Comparison of ENCODE assay signal across 9 mouse cellular contexts in genomic region chr4:134749301-134750030, GRCm38 (mm10). TPM values are rescaled to one million over a fixed set of nuclear protein-coding genes. Genes with fewer than 3 reads are reported as not detected.
DNase-seq lines count a peak whose midpoint lies in the region; ATAC-seq lines count a peak whose summit lies in the region.
"Had no signal": no experiment of that assay in that cellular context is flagged by ENCODE, and none has a peak within 500 bp of the region (broad histone marks: within the 10 kb centered on the region; RNA-seq: fewer than 3 reads in every experiment).

No protein-coding gene starts in this region.

- H3K27ac ChIP-seq in hindbrain, embryonic 11.5 days (ENCODE audit: low read depth, low read length) = no peak overlapping the region
- H3K27ac ChIP-seq in hindbrain, embryonic 13.5 days = no peak overlapping the region
- 0 out of 2 replicates have a peak overlapping the region, but pooled peaks have one; percentile 48 for H3K27ac ChIP-seq in embryonic facial prominence, embryonic 14.5 days (replicated peaks; ENCODE audit: low read depth, low read length)
- H3K27ac ChIP-seq in heart, embryonic 11.5 days (ENCODE audit: low read depth, low read length) = no peak overlapping the region

- H3K4me1 ChIP-seq in hindbrain, embryonic 11.5 days (replicated peaks; ENCODE audit: control insufficient read depth, insufficient read depth, low read length) = peaks cover 2% of the 10 kb centered on the region; the same call in 1 of the 2 replicates
- peaks cover 23% of the 10 kb centered on the region for H3K4me1 ChIP-seq in hindbrain, embryonic 13.5 days (replicated peaks)
- H3K4me1 ChIP-seq in embryonic facial prominence, embryonic 14.5 days (ENCODE audit: control insufficient read depth, insufficient read depth, low read length) = peaks cover 20% of the 10 kb centered on the region
- H3K4me1 ChIP-seq in heart, embryonic 11.5 days (ENCODE audit: control insufficient read depth, insufficient read depth, low read length) = peaks cover 27% of the 10 kb centered on the region

- no peaks in the 10 kb centered on the region for H3K9me3 ChIP-seq in hindbrain, embryonic 11.5 days (ENCODE audit: control insufficient read depth, low read length)
- H3K9me3 ChIP-seq in hindbrain, embryonic 13.5 days = no peaks in the 10 kb centered on the region
- no peaks in the 10 kb centered on the region for H3K9me3 ChIP-seq in embryonic facial prominence, embryonic 14.5 days (ENCODE audit: control insufficient read depth, low read length)
- H3K9me3 ChIP-seq in heart, embryonic 11.5 days (replicated peaks; ENCODE audit: control insufficient read depth, low read length) = no peaks in the 10 kb centered on the region
- H3K9me3 ChIP-seq: megakaryocyte, embryonic 14.5 days had no signal

- peak; percentile 59 for DNase-seq in hindbrain, embryonic 11.5 days (ENCODE audit: low spot score)
- DNase-seq in ES-CJ7 (ENCODE audit: low read depth, low spot score) = peak; percentile 90
- DNase-seq in embryonic facial prominence, embryonic 14.5 days (ENCODE audit: low spot score) = no peak
- DNase-seq in naive thymus-derived CD4-positive, alpha-beta T cell, adult 2 months (ENCODE audit: low read depth) = peak; percentile 84
- no peak for DNase-seq in urinary bladder, postnatal 10 days (ENCODE audit: low spot score)
- DNase-seq in frontal cortex, adult 2 months (ENCODE audit: extremely low spot score in 1 of 2, low spot score in 1 of 2) = no peak

- no peak overlapping the region for H3K4me2 ChIP-seq in hindbrain, embryonic 11.5 days (replicated peaks; ENCODE audit: low read depth, low read length)
- H3K4me2 ChIP-seq in hindbrain, embryonic 13.5 days = no peak overlapping the region
- H3K4me2 ChIP-seq in embryonic facial prominence, embryonic 14.5 days (ENCODE audit: low read depth, low read length) = no peak overlapping the region
- no peak overlapping the region for H3K4me2 ChIP-seq in heart, embryonic 11.5 days

- no peak for ATAC-seq in hindbrain, embryonic 11.5 days (ENCODE audit: low FRiP score)
- ATAC-seq in hindbrain, embryonic 13.5 days (ENCODE audit: low FRiP score) = no peak
- no peak for ATAC-seq in embryonic facial prominence, embryonic 14.5 days (ENCODE audit: low read depth)
- ATAC-seq in heart, embryonic 11.5 days (replicated peaks; ENCODE audit: insufficient number of reproducible peaks, low FRiP score, low TSS enrichment) = no peak

- no peaks in the 10 kb centered on the region for H3K36me3 ChIP-seq in hindbrain, embryonic 11.5 days (ENCODE audit: control insufficient read depth, insufficient read depth, low read length)
- H3K36me3 ChIP-seq in hindbrain, embryonic 13.5 days = no peaks in the 10 kb centered on the region
- H3K36me3 ChIP-seq in embryonic facial prominence, embryonic 14.5 days (ENCODE audit: control insufficient read depth, insufficient read depth, low read length) = peaks cover 48% of the 10 kb centered on the region
- H3K36me3 ChIP-seq in heart, embryonic 11.5 days (ENCODE audit: control insufficient read depth, insufficient read depth, low read length) = no peaks in the 10 kb centered on the region

- no peaks in the 10 kb centered on the region for H3K27me3 ChIP-seq in hindbrain, embryonic 11.5 days (ENCODE audit: control insufficient read depth, insufficient read depth, low read length)
- no peaks in the 10 kb centered on the region for H3K27me3 ChIP-seq in hindbrain, embryonic 13.5 days
- no peaks in the 10 kb centered on the region for H3K27me3 ChIP-seq in embryonic facial prominence, embryonic 14.5 days (replicated peaks; ENCODE audit: control insufficient read depth, insufficient read depth, low read length)
- H3K27me3 ChIP-seq in heart, embryonic 11.5 days (ENCODE audit: control insufficient read depth, insufficient read depth, low read length) = no peaks in the 10 kb centered on the region
- H3K27me3 ChIP-seq: megakaryocyte, embryonic 14.5 days had no signal

- H3K9ac ChIP-seq in hindbrain, embryonic 11.5 days (ENCODE audit: low read depth, low read length) = no peak overlapping the region
- H3K9ac ChIP-seq in hindbrain, embryonic 13.5 days = no peak overlapping the region
- H3K9ac ChIP-seq in embryonic facial prominence, embryonic 14.5 days (ENCODE audit: low read depth, low read length) = no peak overlapping the region
- no peak overlapping the region for H3K9ac ChIP-seq in heart, embryonic 11.5 days (ENCODE audit: low read depth, low read length)

- WGBS in hindbrain, embryonic 11.5 days = 72% methylated on average over 21 of the region's 21 CpGs
- WGBS in hindbrain, embryonic 13.5 days = 69% methylated on average over 21 of the region's 21 CpGs
- 65% methylated on average over 21 of the region's 21 CpGs for WGBS in embryonic facial prominence, embryonic 14.5 days
- WGBS in heart, embryonic 11.5 days (ENCODE audit: insufficient replicate concordance) = 62% methylated on average over 21 of the region's 21 CpGs

- no peak overlapping the region for H3K4me3 ChIP-seq in hindbrain, embryonic 11.5 days (ENCODE audit: low read depth, low read length)
- H3K4me3 ChIP-seq in hindbrain, embryonic 13.5 days = no peak overlapping the region
- no peak overlapping the region for H3K4me3 ChIP-seq in embryonic facial prominence, embryonic 14.5 days (ENCODE audit: low read depth, low read length)
- H3K4me3 ChIP-seq in heart, embryonic 11.5 days (ENCODE audit: low read depth, low read length) = no peak overlapping the region
- H3K4me3 ChIP-seq: megakaryocyte, embryonic 14.5 days had no signal

RNA-seq across cellular contexts. Expression of gene Ldlrap1, which starts 18.4 kb away (rescaled TPM):
- 4.3 and 5.6 TPM in 2 replicates for polyA plus RNA-seq in hindbrain, embryonic 11.5 days (2014; fragmentation: Nextera tagmentation; extraction: Ambion mirVana)
- 2.9 and 4.1 TPM in 2 replicates for polyA plus RNA-seq in hindbrain, embryonic 13.5 days (2015; fragmentation: Nextera tagmentation; extraction: Ambion mirVana)
- 22.5 and 22.9 TPM in 2 replicates for polyA plus RNA-seq in embryonic facial prominence, embryonic 14.5 days (2014; fragmentation: Nextera tagmentation; extraction: Ambion mirVana)
- polyA plus RNA-seq in heart, embryonic 11.5 days (2014; fragmentation: Nextera tagmentation; extraction: Ambion mirVana) = 11.4 and 13.5 TPM in 2 replicates
- polyA plus RNA-seq in frontal cortex, adult 2 months (2012; rRNA removed) = 2.8 and 2.9 TPM in 2 replicates

RNA-seq across cellular contexts. Expression of gene Man1c1, which starts 45.4 kb away (rescaled TPM):
- polyA plus RNA-seq in hindbrain, embryonic 11.5 days (2014; fragmentation: Nextera tagmentation; extraction: Ambion mirVana) = 3.8 and 5.3 TPM in 2 replicates
- 3.6 and 3.8 TPM in 2 replicates for polyA plus RNA-seq in hindbrain, embryonic 13.5 days (2015; fragmentation: Nextera tagmentation; extraction: Ambion mirVana)
- 5.1 and 6.5 TPM in 2 replicates for polyA plus RNA-seq in embryonic facial prominence, embryonic 14.5 days (2014; fragmentation: Nextera tagmentation; extraction: Ambion mirVana)
- polyA plus RNA-seq in heart, embryonic 11.5 days (2014; fragmentation: Nextera tagmentation; extraction: Ambion mirVana) = 8.6 and 9.3 TPM in 2 replicates
- 17.2 and 20.6 TPM in 2 replicates for polyA plus RNA-seq in frontal cortex, adult 2 months (2012; rRNA removed)

Comparison
In these comparisons a context has a peak if more than half of its experiments do, and no peak if none do; other contexts are left out.
1. DNase-seq: peak in hindbrain, embryonic 11.5 days (single experiment), ES-CJ7 (single experiment) and naive thymus-derived CD4-positive, alpha-beta T cell, adult 2 months (single experiment); none in embryonic facial prominence, embryonic 14.5 days (single experiment), urinary bladder, postnatal 10 days (single experiment) and frontal cortex, adult 2 months (0 of 2).